Comparison of ENCODE assay signal across 9 mouse cellular contexts in the genomic region with DNA sequence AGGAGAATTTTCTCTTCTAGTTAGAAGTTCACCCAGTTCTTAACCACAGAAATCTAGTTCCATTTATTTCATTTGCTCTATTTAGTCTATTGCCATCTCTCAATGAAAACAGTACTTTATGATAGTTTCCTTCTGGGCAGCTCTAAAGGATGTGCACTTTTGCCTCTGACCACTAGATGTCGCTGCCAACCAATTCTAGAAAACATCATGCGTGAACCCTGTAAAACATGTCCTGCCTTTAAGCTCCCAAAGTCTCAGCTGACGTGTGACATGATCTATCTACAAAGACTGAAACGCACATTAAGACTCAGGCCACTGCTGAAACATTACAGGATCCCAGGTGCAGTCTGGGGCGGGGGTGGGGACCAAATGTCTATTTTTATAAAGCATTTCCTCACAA.
DNase-seq lines count a peak whose midpoint lies in the region; ATAC-seq and TF ChIP-seq lines count a peak whose summit lies in the region.
"Had no signal": no experiment of that assay in that cellular context is flagged by ENCODE, and none has a peak within 500 bp of the region (broad histone marks: within the 10 kb centered on the region; RNA-seq: fewer than 3 reads in every experiment).

No protein-coding gene starts in this region.

- H3K9me3 ChIP-seq in forebrain, embryonic 11.5 days (ENCODE audit: control insufficient read depth, low read length), result no peaks in the 10 kb centered on the region
- H3K9me3 ChIP-seq in forebrain, embryonic 15.5 days, result no peaks in the 10 kb centered on the region
- no peaks in the 10 kb centered on the region for H3K9me3 ChIP-seq in forebrain, postnatal 0 days (ENCODE audit: low read length)
- no peaks in the 10 kb centered on the region for H3K9me3 ChIP-seq in midbrain, embryonic 11.5 days (ENCODE audit: control insufficient read depth, low read length)
- H3K9me3 ChIP-seq: megakaryocyte, embryonic 14.5 days had no signal

- no peak overlapping the region for H3K4me2 ChIP-seq in forebrain, embryonic 11.5 days (ENCODE audit: low read depth, low read length, severe bottlenecking)
- no peak overlapping the region for H3K4me2 ChIP-seq in forebrain, embryonic 15.5 days (replicated peaks)
- H3K4me2 ChIP-seq in forebrain, postnatal 0 days (ENCODE audit: low read depth), result no peak overlapping the region
- H3K4me2 ChIP-seq in midbrain, embryonic 11.5 days, result no peak overlapping the region

- DNase-seq in forebrain, embryonic 11.5 days (ENCODE audit: low spot score), result peak; percentile 72
- peak; percentile 57 for DNase-seq in c-Kit-positive CD71-positive TER-119-negative erythroid progenitor cells, embryonic 14.5 days (ENCODE audit: low read depth)
- DNase-seq in forebrain, postnatal 0 days, result peak; percentile 92
- DNase-seq in induced T-regulatory cell, adult 2 months (ENCODE audit: low read depth), result peak; percentile 69
- DNase-seq in left cerebral cortex, adult 2 months (ENCODE audit: extremely low spot score in 1 of 2, low spot score in 2 of 2), result peak; percentile 67 to 73
- DNase-seq in midbrain, embryonic 11.5 days (ENCODE audit: low spot score, missing footprints), result peak; percentile 96
- peak; percentile 45 to 75 for DNase-seq in spleen, postnatal 4 days (ENCODE audit: low spot score in 2 of 2)

- H3K4me3 ChIP-seq in forebrain, embryonic 11.5 days (ENCODE audit: low read depth, low read length), result no peak overlapping the region
- no peak overlapping the region for H3K4me3 ChIP-seq in forebrain, embryonic 15.5 days
- no peak overlapping the region for H3K4me3 ChIP-seq in forebrain, postnatal 0 days (ENCODE audit: low read depth, low read length)
- H3K4me3 ChIP-seq in left cerebral cortex, adult 2 months, result no peak overlapping the region
- no peak overlapping the region for H3K4me3 ChIP-seq in midbrain, embryonic 11.5 days (ENCODE audit: low read depth, low read length)
- H3K4me3 ChIP-seq: megakaryocyte, embryonic 14.5 days had no signal

- 0 out of 2 replicates have a peak, but pooled peaks cover 2% of the 10 kb centered on the region for H3K27me3 ChIP-seq in forebrain, embryonic 11.5 days (ENCODE audit: control insufficient read depth, insufficient read depth, low read length)
- H3K27me3 ChIP-seq in forebrain, embryonic 15.5 days, result no peaks in the 10 kb centered on the region; the same call in 1 of the 2 replicates
- H3K27me3 ChIP-seq in forebrain, postnatal 0 days (ENCODE audit: insufficient read depth, low read length), result no peaks in the 10 kb centered on the region
- no peaks in the 10 kb centered on the region for H3K27me3 ChIP-seq in midbrain, embryonic 11.5 days (ENCODE audit: control insufficient read depth, insufficient read depth, low read length)

- no peak overlapping the region for H3K9ac ChIP-seq in forebrain, embryonic 11.5 days (ENCODE audit: low read length)
- no peak overlapping the region for H3K9ac ChIP-seq in forebrain, embryonic 15.5 days (replicated peaks)
- no peak overlapping the region for H3K9ac ChIP-seq in forebrain, postnatal 0 days
- no peak overlapping the region for H3K9ac ChIP-seq in midbrain, embryonic 11.5 days (ENCODE audit: low read length)

- no peak overlapping the region for H3K27ac ChIP-seq in forebrain, embryonic 11.5 days (ENCODE audit: low read depth, low read length)
- H3K27ac ChIP-seq in forebrain, embryonic 15.5 days (replicated peaks), result no peak overlapping the region
- no peak overlapping the region for H3K27ac ChIP-seq in forebrain, postnatal 0 days (ENCODE audit: low read depth, low read length)
- H3K27ac ChIP-seq in left cerebral cortex, adult 2 months, result no peak overlapping the region
- no peak overlapping the region for H3K27ac ChIP-seq in midbrain, embryonic 11.5 days (ENCODE audit: low read depth, low read length)

- no peaks in the 10 kb centered on the region for H3K4me1 ChIP-seq in forebrain, embryonic 11.5 days (replicated peaks; ENCODE audit: control insufficient read depth, insufficient read depth, low read length)
- no peaks in the 10 kb centered on the region for H3K4me1 ChIP-seq in forebrain, embryonic 15.5 days
- no peaks in the 10 kb centered on the region for H3K4me1 ChIP-seq in forebrain, postnatal 0 days (ENCODE audit: insufficient read depth)
- peaks cover 4% of the 10 kb centered on the region for H3K4me1 ChIP-seq in midbrain, embryonic 11.5 days (ENCODE audit: control insufficient read depth, insufficient read depth, low read length)

- ATAC-seq in forebrain, embryonic 11.5 days (replicated peaks; ENCODE audit: low FRiP score), result no peak
- no peak for ATAC-seq in forebrain, embryonic 15.5 days (replicated peaks)
- peak; percentile 66 for ATAC-seq in forebrain, postnatal 0 days
- no peak for ATAC-seq in midbrain, embryonic 11.5 days (ENCODE audit: low FRiP score)

- TF ChIP-seq CTCF in forebrain, postnatal 0 days (IDR thresholded peaks at IDR 0.05; ENCODE audit: low read depth), result peak; percentile 99
- peak; percentile 96 for TF ChIP-seq CTCF in left cerebral cortex, adult 2 months (IDR thresholded peaks at IDR 0.05)

- H3K36me3 ChIP-seq in forebrain, embryonic 11.5 days (ENCODE audit: control insufficient read depth, insufficient read depth, low read length), result no peaks in the 10 kb centered on the region
- H3K36me3 ChIP-seq in forebrain, embryonic 15.5 days, result no peaks in the 10 kb centered on the region
- no peaks in the 10 kb centered on the region for H3K36me3 ChIP-seq in forebrain, postnatal 0 days (ENCODE audit: insufficient read depth)
- H3K36me3 ChIP-seq in midbrain, embryonic 11.5 days (ENCODE audit: control insufficient read depth, insufficient read depth, low read length), result no peaks in the 10 kb centered on the region

- intact Hi-C loops in left cerebral cortex, adult 2 months (cut with DNase I), result loop anchor here (2.0 to 10.0 kb wide), 6 partner anchors 32 to 612 kb away; a partner anchor contains a TSS

- 6% methylated on average over 5 of the region's 5 CpGs for WGBS in forebrain, embryonic 11.5 days
- 5% methylated on average over 5 of the region's 5 CpGs for WGBS in forebrain, embryonic 15.5 days
- WGBS in forebrain, postnatal 0 days, result 2% methylated on average over 5 of the region's 5 CpGs
- WGBS in midbrain, embryonic 11.5 days, result 4% methylated on average over 5 of the region's 5 CpGs
